Mouse (Mus musculus) neural tube, embryonic 11.5 days (tissue): Measurements from ENCODE around the gene Nr5a2. TPM values are rescaled to one million over a fixed set of nuclear protein-coding genes. Genes with fewer than 3 reads are reported as not detected.

Experiments
- ATAC-seq: fragments of 200-750 bp; cut with Nextera tagmentation; 2 replicates; pipeline ENCODE4 v1.8.0; 2017; ENCODE audit warnings: moderate number of reproducible peaks, mild to moderate bottlenecking, moderate TSS enrichment, moderate library complexity; ENCODE audit not compliant: insufficient read depth, low FRiP score, low TSS enrichment
- DNase-seq: peaks from one replicate; pipeline ENCODE4 v3.0.0-alpha.2; 2015; ENCODE audit warnings: low spot score
- H3K27ac ChIP-seq: fragments of 300-500 bp; sonication (generic); 2 replicates; pipeline ENCODE4 v1.5.1; 2014; ENCODE audit warnings: low read depth, mild to moderate bottlenecking, low read length
- H3K27me3 ChIP-seq: fragments of 300-500 bp; sonication (generic); 2 replicates; pipeline ENCODE4 v1.6.1; 2014; ENCODE audit warnings: mild to moderate bottlenecking, low read length, mixed read lengths; ENCODE audit not compliant: control insufficient read depth, insufficient read depth
- H3K36me3 ChIP-seq: fragments of 300-500 bp; sonication (generic); 2 replicates; pipeline ENCODE4 v1.6.1; 2014; ENCODE audit warnings: mild to moderate bottlenecking, low read length, moderate library complexity, mixed read lengths; ENCODE audit not compliant: control insufficient read depth, insufficient read depth
- H3K4me1 ChIP-seq: fragments of 300-500 bp; sonication (generic); 2 replicates; pipeline ENCODE4 v1.6.1; 2014; ENCODE audit warnings: low read length, mixed read lengths; ENCODE audit not compliant: control insufficient read depth, insufficient read depth
- H3K4me2 ChIP-seq: fragments of 300-500 bp; sonication (generic); 2 replicates; pipeline ENCODE4 v1.6.1; 2014; ENCODE audit warnings: low read depth, mild to moderate bottlenecking, moderate library complexity
- H3K4me3 ChIP-seq: fragments of 300-500 bp; sonication (generic); 2 replicates; pipeline ENCODE4 v1.5.1; 2014; ENCODE audit warnings: low read depth, low read length
- H3K9ac ChIP-seq: fragments of 300-500 bp; sonication (generic); 2 replicates; pipeline ENCODE4 v1.6.1; 2014; ENCODE audit warnings: mild to moderate bottlenecking, low read length
- H3K9me3 ChIP-seq: fragments of 300-500 bp; sonication (generic); 2 replicates; pipeline ENCODE4 v1.6.1; 2016; ENCODE audit warnings: low read length; ENCODE audit not compliant: control insufficient read depth
- WGBS: fragments of 180-500 bp; shearing (Covaris S2); extraction: QIAGEN DNeasy Blood & Tissue Kit; methylation state at CpG from one replicate; pipeline ENCODE4 v1.1.7; 2014; 5-methylcytosine and 5-hydroxymethylcytosine counted together
- polyA plus RNA-seq: library from polyadenylated mRNA; unstranded; fragments of >200 nt; fragmentation: Nextera tagmentation; extraction: Ambion mirVana; gene quantifications from 2 replicates; pipeline ENCODE4 v1.2.1, GENCODE M21; 2014

Nr5a2 gene
- polyA plus RNA-seq, 1 experiment from 2014 or later: 0.57 TPM

DNA sequence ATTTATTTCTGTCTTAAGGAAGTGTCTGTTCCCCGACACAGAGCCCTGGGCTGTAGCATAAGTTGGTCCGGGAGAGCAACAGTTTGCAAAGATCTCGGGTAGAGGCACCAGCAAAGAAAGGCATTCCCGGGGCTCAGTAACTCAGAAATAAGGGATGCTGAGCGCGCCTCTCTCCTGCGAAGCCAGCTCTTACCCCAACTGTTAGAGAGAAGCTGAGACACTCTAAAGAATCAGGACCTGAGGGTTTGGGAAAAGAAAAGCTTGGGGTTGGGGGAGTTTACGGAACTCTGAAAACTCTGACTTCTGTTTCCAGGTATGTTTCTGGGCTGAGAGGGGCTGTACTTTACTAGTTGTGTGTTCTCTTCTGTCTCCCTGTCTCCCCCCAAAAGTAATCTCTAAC lies 13.8 kb downstream of the Nr5a2 start:
- Histone ChIP-seq H3K9ac (no peak overlapping the region), H3K27ac (no peak overlapping the region), H3K4me2 (no peak overlapping the region), H3K4me3 (no peak overlapping the region), H3K27me3 (peaks cover 72% of the 10 kb centered on the region), H3K4me1 (peaks cover 12% of the 10 kb centered on the region; the same call in 1 of the 2 replicates), H3K36me3 (no peaks in the 10 kb centered on the region), H3K9me3 (no peaks in the 10 kb centered on the region)
- under 1% methylated on average over 8 of the region's 8 CpGs for WGBS
- DNase-seq: no peak
- no peak for ATAC-seq

GRCm38 (mm10) chr1:136945876-136946275 lies 14.4 kb downstream of the Nr5a2 start:
- 1% methylated on average over 10 of the region's 10 CpGs for WGBS

GRCm38 (mm10) chr1:136945426-136945825 lies 14.8 kb downstream of the Nr5a2 start:
- DNase-seq (peak; percentile 34), ATAC-seq (no peak)
- H3K27me3 ChIP-seq: peaks cover 63% of the 10 kb centered on the region
- no peak overlapping the region for H3K4me2 ChIP-seq
- no peaks in the 10 kb centered on the region for H3K9me3 ChIP-seq
- H3K4me1 ChIP-seq: peaks cover 12% of the 10 kb centered on the region; the same call in 1 of the 2 replicates
- H3K36me3 ChIP-seq: no peaks in the 10 kb centered on the region
- no peak overlapping the region for H3K4me3 ChIP-seq
- no peak overlapping the region for H3K27ac ChIP-seq
- WGBS: 2% methylated on average over 7 of the region's 7 CpGs
- no peak overlapping the region for H3K9ac ChIP-seq

More at GRCm38 (mm10) chr1:136945876-136946275, 14.4 kb downstream of the Nr5a2 start:
- Histone ChIP-seq H3K9me3 (no peaks in the 10 kb centered on the region), H3K4me2 (no peak overlapping the region), H3K27me3 (peaks cover 67% of the 10 kb centered on the region), H3K27ac (no peak overlapping the region), H3K36me3 (no peaks in the 10 kb centered on the region), H3K4me1 (peaks cover 12% of the 10 kb centered on the region; the same call in 1 of the 2 replicates), H3K9ac (no peak overlapping the region), H3K4me3 (no peak overlapping the region)
- peak; percentile 42 for DNase-seq
- no peak for ATAC-seq

DNA sequence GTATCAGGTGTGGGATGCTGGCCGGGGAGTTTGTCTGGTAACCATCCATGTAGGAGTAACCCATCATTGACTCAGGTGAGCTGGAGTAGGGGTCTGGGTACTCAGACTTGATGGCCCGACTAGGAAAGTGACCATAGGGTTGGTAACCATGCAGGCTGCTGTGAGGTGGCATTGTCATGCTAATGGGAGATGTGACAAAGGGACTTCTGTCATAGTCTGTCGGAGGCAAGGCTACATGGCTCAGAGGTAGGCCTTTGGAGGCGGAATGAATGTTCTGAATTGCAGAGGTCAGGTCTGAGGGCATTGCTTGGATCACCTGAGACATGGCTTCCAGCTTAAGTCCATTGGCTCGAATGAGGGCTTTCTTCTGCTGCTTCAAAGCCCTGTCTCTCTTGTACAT lies 19.6 kb downstream of the Nr5a2 start:
- no peak for ATAC-seq
- H3K27me3 ChIP-seq: peaks cover 16% of the 10 kb centered on the region
- 60% methylated on average over 5 of the region's 5 CpGs for whole genome bisulfite sequencing

DNA sequence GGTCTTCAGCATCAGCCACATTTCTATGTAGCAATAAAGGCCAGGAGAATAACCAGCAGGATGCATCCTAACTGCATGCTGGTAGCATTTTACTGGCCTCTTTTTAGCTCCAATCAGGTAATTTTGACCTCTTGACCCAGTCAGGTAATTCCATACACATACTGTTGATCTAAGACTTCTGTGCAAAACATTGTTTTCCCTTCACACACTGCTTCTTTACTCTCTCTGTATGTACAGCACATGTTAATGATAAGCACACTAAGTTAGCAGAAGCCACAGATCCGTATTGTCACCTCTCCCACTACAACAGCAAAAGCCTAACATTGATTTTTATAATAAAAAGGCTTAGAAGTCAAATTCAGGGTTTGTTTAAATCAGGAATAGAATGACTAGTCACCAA lies 21.0 kb downstream of the Nr5a2 start:
- 65% methylated on average over 1 of the region's 1 CpGs for WGBS
- Histone ChIP-seq H3K4me3 (no peak overlapping the region), H3K4me2 (no peak overlapping the region), H3K4me1 (no peaks in the 10 kb centered on the region), H3K27ac (no peak overlapping the region), H3K9ac (no peak overlapping the region), H3K36me3 (no peaks in the 10 kb centered on the region), H3K27me3 (peaks cover 4% of the 10 kb centered on the region), H3K9me3 (no peaks in the 10 kb centered on the region)
- no peak for DNase-seq
- ATAC-seq: no peak

More for the DNA sequence above, 19.6 kb downstream of the Nr5a2 start:
- H3K4me1 ChIP-seq: no peaks in the 10 kb centered on the region
- no peaks in the 10 kb centered on the region for H3K36me3 ChIP-seq
- no peak overlapping the region for H3K9ac ChIP-seq
- H3K9me3 ChIP-seq: no peaks in the 10 kb centered on the region
- no peak for DNase-seq
- no peak overlapping the region for H3K27ac ChIP-seq
- H3K4me3 ChIP-seq: no peak overlapping the region
- no peak overlapping the region for H3K4me2 ChIP-seq

DNA sequence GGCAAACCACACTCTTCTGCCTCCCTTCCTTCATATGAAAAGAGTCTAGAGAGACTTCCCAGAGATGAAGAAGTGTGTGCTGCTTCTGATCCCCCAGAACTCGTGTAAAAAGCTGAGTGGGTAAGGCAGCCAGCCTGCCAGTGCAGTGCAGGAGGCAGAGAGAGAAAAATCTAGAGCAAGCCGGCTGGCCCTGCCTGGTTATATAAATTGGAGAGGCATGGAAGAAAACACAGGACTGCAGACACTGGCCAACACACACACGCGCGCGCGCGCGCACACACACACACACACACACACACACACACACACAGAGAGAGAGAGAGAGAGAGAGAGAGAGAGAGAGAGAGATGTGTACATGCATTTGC lies 24.3 kb downstream of the Nr5a2 start:
- no peaks in the 10 kb centered on the region for H3K27me3 ChIP-seq
- WGBS: 84% methylated on average over 5 of the region's 9 CpGs
- no peaks in the 10 kb centered on the region for H3K36me3 ChIP-seq
- no peak overlapping the region for H3K27ac ChIP-seq
- H3K4me1 ChIP-seq: no peaks in the 10 kb centered on the region
- no peaks in the 10 kb centered on the region for H3K9me3 ChIP-seq
- H3K4me2 ChIP-seq: no peak overlapping the region
- ATAC-seq (no peak), DNase-seq (no peak)
- no peak overlapping the region for H3K9ac ChIP-seq
- H3K4me3 ChIP-seq: no peak overlapping the region

- ATAC-seq (no peak), DNase-seq (no peak)
- 71% methylated on average over 8 of the region's 8 CpGs for WGBS
- no peak overlapping the region for H3K4me2 ChIP-seq
- no peak overlapping the region for H3K27ac ChIP-seq
- H3K4me1 ChIP-seq: no peaks in the 10 kb centered on the region
- no peaks in the 10 kb centered on the region for H3K36me3 ChIP-seq
- H3K9ac ChIP-seq: no peak overlapping the region
- H3K4me3 ChIP-seq: no peak overlapping the region
- no peaks in the 10 kb centered on the region for H3K9me3 ChIP-seq
- H3K27me3 ChIP-seq: no peaks in the 10 kb centered on the region
Measured at GRCm38 (mm10) chr1:136935316-136935959, 24.8 kb downstream of the Nr5a2 start.

DNA sequence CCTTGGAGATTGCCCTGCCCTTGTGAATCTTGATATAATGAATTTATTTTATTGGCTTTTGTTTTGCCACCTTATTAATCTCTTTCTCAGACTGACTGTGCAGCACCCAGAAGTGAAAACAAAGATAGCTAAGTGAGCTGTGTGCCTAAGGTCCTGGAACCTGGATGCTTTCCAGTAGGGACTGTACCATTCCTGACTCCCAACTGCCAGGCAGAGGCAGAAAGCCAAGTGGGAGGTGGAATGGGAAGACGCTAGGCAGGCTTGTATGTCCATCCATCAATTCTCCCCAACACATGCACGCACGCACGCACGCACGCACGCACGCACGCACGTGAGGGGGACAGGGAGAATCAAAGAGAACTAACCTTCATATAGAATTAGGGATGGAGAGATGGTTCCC lies 26.2 kb downstream of the Nr5a2 start:
- Histone ChIP-seq H3K9ac (no peak overlapping the region), H3K4me2 (no peak overlapping the region), H3K27ac (no peak overlapping the region), H3K4me1 (no peaks in the 10 kb centered on the region), H3K27me3 (no peaks in the 10 kb centered on the region), H3K36me3 (no peaks in the 10 kb centered on the region), H3K4me3 (no peak overlapping the region), H3K9me3 (no peaks in the 10 kb centered on the region)
- DNase-seq (no peak), ATAC-seq (no peak)
- WGBS: 92% methylated on average over 10 of the region's 10 CpGs

GRCm38 (mm10) chr1:136931026-136931425 lies 29.2 kb downstream of the Nr5a2 start:
- no peaks in the 10 kb centered on the region for H3K9me3 ChIP-seq
- no peaks in the 10 kb centered on the region for H3K27me3 ChIP-seq
- no peak overlapping the region for H3K4me2 ChIP-seq
- H3K9ac ChIP-seq: no peak overlapping the region
- DNase-seq: no peak
- ATAC-seq: no peak
- no peak overlapping the region for H3K4me3 ChIP-seq
- H3K27ac ChIP-seq: no peak overlapping the region
- H3K36me3 ChIP-seq: no peaks in the 10 kb centered on the region
- H3K4me1 ChIP-seq: no peaks in the 10 kb centered on the region
- 91% methylated on average over 5 of the region's 5 CpGs for WGBS
